Mouse (Mus musculus) hindlimb bud, embryonic 11.5 days (tissue): ENCODE measurements around the gene Marveld2.

Source experiments
- DNase-seq: peaks from one replicate; pipeline ENCODE4 v3.0.0-alpha.2; 2012; ENCODE audit warnings: low read depth, low spot score; ENCODE audit errors: extremely low spot score

Marveld2 gene

GRCm38 (mm10) chr13:100616181-100617087 lies at the start of gene Marveld2:
TSS of gene Marveld2 (minus strand) at chr13:100616971.
- no peak for DNase-seq

- no peak for DNase-seq
These were observed 43.2 kb upstream of the Marveld2 start for GRCm38 (mm10) chr13:100659864-100660456.

GRCm38 (mm10) chr13:100658091-100658490 lies 41.3 kb upstream of the Marveld2 start:
- no peak for DNase-seq

GRCm38 (mm10) chr13:100651439-100652186 lies 34.8 kb upstream of the Marveld2 start, which contains the start of gene Taf9:
TSS of gene Taf9 (plus strand) at chr13:100651579.
- no peak for DNase-seq

- DNase-seq, result no peak
These were observed 34.0 kb upstream of the Marveld2 start, which contains the start of the genes Ak6 and Rad17 for GRCm38 (mm10) chr13:100650550-100651438. TSS of gene Ak6 (plus strand) at chr13:100650979. TSS of gene Rad17 (minus strand) at chr13:100651051.

GRCm38 (mm10) chr13:100648223-100648622 lies 31.5 kb upstream of the Marveld2 start:
- no peak for DNase-seq

- DNase-seq, result no peak
These were observed 25.9 kb upstream of the Marveld2 start for GRCm38 (mm10) chr13:100642471-100643209.

- DNase-seq, result no peak
These were observed 17.4 kb upstream of the Marveld2 start for GRCm38 (mm10) chr13:100634106-100634691.

GRCm38 (mm10) chr13:100622241-100622640 lies 5.5 kb upstream of the Marveld2 start:
- no peak for DNase-seq

- DNase-seq, result no peak
These were observed 812 bp upstream of the Marveld2 start for GRCm38 (mm10) chr13:100617583-100617982.

- DNase-seq, result no peak
These were observed 3.9 kb downstream of the Marveld2 start for GRCm38 (mm10) chr13:100612903-100613302.

- DNase-seq, result no peak
These were observed 4.5 kb downstream of the Marveld2 start for GRCm38 (mm10) chr13:100612251-100612650.

GRCm38 (mm10) chr13:100611266-100611665 lies 5.5 kb downstream of the Marveld2 start:
- no peak for DNase-seq

- DNase-seq, result no peak
These were observed 9.0 kb downstream of the Marveld2 start for GRCm38 (mm10) chr13:100607756-100608155.

GRCm38 (mm10) chr13:100605845-100606244 lies 10.9 kb downstream of the Marveld2 start:
- DNase-seq, result no peak

- no peak for DNase-seq
These were observed 13.1 kb downstream of the Marveld2 start for GRCm38 (mm10) chr13:100603738-100604095.

- DNase-seq, result no peak
These were observed 13.6 kb downstream of the Marveld2 start for GRCm38 (mm10) chr13:100603031-100603737.

GRCm38 (mm10) chr13:100602239-100602902 lies 14.4 kb downstream of the Marveld2 start:
- no peak for DNase-seq
